Mouse (Mus musculus) right cerebral cortex, postnatal 25 days (tissue): ENCODE measurements around the gene Bbx.

Experiments
- DNase-seq: peaks from one replicate; pipeline ENCODE4 v3.0.0; 2022

Gene Bbx

DNA sequence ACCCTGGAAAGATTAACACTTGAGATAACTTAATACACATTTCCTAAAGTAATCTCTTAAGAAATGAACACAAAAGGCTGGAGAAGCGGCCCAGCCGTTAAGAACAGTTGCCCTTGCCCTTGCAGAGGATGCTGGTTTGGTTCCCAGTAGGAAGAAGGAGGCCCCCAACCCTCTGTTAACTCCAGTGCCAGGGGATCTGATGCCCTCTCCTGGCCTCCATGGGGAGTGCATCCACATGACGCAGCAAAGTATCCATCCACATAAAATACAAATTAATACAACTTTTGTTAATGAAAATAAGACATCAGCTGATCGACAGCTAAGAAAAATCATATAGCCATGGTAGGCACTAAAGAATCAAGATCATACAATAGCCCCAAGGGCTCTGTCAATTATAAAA is 33.6 kb downstream of the Bbx start:
- DNase-seq, result no peak

DNA sequence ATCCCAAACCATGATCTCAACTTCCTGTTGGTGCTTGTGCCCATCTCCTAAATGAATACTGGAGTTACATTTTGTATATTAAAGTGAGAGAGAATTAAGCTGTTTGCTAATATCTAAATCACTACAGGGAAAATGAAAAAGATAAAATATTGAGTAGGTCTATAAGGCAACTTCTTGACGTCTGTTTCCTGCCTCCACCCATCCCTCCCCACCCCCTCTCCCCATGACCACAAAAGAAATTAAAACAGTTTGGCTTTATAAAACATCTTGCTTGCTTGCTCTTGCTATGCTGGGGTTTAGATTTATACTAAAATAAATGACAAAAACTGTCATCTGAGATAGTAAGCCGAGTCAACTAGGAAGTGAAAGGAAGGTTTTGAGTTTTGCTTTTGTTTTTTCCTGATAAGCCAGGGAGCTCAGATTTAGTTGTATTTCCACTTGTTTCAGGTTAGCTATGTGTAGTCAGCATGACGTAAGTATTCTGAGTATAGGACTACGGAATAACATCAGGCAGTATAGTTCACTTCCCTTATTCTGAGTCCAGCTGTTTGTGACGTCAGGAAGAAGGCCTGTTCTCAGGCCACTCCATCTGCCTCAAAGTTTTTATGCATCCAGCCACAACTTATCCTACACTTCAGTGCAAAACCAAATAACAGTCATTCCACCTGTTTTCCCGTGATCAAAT is 36.1 kb downstream of the Bbx start:
- no peak for DNase-seq

DNA sequence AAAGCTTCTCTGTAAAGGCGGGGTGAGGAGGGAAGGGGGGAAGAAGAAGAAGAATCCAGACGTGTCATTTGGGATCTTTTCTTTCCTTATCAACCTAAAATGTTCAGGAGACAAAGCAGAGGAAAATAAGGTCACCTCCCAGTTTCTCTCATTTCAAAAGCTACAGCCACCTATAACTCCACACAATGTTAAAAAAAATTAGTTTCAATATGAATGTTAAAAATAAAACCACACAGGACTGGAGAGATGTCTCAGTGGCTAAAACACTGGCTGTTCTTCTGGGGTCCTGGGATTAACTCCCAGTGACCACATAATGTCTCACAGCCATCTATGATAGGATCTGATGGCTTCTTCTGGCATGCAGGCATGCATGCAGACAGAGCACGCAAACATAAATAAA is 43.7 kb downstream of the Bbx start:
- DNase-seq, result no peak

DNA sequence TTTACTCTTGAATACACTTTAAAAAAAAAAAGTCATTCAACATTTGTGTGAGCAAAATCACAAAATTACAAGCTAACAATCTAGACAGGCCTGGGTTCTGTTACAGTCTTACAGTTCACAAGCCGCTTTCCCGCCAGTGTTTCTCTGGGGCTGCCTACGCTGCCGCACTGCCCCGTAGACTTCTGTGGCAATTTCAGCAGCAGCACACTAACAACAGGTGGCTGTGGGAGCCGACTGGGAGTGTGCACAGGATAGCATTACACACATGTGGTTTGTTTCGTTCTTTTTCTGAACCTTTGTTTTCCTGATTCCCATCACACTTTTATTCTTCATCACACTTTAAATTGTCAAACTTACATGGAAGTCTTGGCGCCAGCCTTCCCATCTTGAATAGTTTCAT is 48.6 kb downstream of the Bbx start:
- no peak for DNase-seq

DNA sequence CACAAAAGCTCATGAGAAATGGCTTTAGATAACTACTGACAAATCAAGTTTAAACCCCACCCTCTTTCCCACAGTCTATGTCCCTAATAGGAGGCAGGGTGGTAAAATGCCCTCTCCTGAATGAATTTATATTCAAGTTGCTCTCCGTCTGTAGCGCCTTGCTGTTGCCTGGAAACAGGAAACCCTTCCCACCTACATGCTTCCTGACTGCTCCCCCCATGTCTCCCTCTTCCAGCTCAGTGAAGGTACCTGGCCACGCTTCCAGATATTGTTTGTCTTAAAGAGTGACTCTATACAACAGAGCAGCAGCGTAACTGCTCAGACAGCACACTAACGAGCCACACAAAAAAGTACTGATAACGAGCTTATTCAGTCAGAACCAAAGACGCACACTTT is 50.8 kb downstream of the Bbx start:
- peak; percentile 18 for DNase-seq

DNA sequence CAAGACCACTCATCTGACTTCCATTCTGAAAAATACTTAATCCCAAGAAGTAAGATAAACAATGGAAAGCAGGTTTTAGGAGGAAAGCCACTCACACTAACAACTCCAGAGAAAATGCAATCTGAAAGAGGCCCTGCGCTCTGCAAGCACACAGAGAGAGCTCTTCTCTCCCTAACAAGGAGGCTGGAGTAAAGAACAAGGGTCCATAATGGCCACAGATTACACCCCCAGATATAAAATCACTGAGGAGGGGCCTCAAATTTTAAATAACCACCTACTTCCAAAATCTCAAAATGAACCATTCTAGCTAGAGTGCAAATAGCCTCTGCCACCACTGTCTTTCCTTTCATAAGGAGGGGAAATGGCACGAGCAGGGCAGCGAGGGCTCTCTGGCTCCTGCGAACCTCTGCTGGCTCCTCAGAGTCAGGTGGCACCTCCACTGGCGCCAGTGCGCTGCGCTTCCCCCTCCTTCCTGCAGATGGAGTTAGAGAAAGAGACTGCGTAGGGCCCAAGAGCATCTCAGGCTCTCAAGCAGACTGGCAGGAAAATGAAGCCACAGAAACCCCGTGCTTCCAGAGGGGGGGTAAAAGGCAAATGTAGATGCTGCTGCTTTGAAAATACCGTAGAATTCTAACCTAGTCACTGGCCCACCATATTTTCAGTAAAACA is 51.4 kb downstream of the Bbx start:
- DNase-seq, result peak; percentile 75

DNA sequence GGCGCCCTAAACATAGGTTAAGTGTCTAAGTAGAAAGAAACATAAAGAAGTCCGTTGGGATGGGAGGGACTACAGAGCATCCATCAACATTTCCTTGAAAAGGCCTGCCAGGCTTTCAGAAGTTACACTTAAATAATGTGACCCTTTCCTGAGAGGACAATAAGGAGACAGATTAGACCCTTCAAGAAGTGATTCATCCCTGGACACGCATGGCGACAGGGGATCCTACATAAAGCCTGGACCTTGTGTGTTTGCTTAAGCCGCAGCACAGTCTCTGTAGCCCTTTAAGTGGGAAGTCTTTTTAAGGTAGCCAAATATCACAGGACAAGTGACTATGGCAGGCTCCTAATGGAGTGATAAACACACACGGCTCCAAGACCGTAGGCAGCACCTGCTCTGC is 52.0 kb downstream of the Bbx start:
- no peak for DNase-seq

DNA sequence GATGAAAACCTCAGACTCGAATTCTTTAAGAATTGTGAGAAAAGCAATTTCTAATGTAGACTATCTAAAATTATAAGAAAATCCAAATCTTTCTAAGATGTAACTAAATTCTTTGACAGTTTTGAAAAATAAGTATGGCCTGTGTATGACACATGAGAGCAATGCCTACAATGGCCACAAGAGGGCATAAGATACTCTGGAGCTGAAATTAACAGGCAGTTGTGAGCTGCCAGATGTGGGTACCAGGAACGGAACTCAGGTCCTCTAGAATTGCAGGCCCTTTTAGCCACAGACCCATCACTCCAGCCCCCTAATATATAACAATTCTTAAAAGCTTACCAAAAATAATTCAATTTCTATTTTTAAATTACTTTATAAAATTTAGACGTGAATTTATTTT is 57.6 kb downstream of the Bbx start:
- DNase-seq, result no peak

DNA sequence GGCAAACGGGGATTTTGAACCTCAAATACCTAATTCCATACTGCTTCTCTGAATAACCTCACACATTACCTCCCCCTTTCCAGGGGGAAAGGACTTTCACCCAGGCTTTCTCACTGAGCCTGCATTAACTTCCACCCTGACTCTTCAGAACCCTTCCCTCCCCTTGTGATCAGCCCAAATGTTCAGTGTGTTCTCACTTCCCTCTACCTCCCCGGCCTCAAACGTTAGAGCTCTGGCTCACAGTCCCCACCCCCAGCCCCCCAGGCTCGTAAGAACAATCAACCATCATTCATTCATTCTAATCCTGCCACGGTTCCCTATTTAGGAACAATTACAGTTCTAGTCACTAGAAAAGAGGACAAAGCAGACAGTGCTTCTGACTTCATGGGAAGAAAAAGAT is 58.5 kb downstream of the Bbx start:
- no peak for DNase-seq

DNA sequence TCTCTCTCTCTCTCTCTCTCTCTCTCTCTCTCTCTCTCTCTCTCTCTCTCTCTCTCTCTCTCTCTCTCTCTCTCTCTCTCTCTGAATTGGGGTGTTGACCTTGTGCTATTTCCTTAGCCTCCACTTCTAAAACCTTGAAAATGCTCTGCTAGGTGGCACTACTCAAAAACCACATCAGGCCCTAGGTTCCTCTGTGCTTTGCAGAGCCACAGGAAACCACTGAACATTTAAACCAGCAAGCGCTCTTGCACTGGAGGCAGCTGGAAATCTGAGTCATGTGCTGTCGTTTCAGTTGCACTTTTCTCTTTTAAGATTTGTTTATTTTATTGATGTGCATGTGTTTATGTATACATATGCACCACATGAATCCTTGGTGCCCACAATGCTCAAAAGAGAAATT is 59.6 kb downstream of the Bbx start:
- DNase-seq, result no peak

DNA sequence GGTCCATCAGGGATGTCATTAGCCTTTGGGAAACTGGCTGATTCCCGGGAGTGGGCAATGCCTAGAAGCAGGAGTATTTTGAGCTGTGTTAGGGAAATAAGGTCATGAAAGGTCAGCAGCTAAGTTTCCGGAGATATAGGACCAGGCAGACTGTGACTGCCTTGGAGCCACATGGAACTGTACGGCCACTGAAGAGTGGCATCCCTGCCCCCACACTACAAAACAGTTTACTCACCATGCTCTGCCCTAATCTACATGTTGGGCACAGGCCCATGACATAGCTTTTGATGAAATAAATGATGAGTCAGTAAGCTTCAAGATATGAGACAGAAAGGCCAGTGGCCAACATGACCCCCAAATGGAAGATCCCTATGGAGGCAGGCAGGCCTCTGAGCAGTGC is 60.7 kb downstream of the Bbx start:
- DNase-seq, result no peak

DNA sequence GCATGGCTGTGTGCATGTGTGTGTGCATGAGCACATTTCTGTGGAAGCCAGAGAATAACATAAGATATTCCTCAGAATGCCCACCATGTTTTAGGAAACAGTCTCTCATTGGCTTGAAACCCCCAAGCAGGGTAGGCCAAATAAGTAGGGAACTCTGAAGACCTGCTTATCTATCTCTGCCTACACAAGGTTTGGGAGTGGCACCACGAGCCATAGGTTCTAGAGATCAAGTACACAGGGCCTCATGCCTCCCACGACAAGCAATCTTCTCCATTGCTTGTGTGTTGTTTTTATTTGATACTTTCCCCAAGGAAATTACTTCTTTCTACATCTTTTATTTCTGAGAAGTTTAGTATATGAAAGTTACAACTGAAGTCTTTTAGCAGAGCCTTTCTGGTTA is 61.8 kb downstream of the Bbx start:
- no peak for DNase-seq

DNA sequence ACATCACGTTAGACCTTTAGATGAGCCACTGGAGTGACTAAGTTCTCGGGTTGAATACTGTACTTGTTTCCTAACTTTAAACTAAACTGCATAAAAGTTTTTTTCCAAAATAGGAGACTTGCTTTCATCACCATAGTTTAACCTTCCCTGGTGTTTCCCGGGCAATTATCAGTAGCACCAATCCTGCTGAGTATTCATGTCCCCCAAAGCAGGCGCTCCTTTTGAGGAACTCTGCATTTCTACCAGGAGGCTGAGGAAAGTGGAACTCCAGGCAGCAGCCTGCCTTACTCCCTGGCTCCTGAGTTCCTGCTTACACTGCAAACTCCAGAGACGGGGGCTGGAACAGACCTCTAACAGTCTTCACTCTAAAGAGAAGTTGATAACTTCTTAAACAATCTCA is 65.6 kb downstream of the Bbx start:
- DNase-seq, result no peak

DNA sequence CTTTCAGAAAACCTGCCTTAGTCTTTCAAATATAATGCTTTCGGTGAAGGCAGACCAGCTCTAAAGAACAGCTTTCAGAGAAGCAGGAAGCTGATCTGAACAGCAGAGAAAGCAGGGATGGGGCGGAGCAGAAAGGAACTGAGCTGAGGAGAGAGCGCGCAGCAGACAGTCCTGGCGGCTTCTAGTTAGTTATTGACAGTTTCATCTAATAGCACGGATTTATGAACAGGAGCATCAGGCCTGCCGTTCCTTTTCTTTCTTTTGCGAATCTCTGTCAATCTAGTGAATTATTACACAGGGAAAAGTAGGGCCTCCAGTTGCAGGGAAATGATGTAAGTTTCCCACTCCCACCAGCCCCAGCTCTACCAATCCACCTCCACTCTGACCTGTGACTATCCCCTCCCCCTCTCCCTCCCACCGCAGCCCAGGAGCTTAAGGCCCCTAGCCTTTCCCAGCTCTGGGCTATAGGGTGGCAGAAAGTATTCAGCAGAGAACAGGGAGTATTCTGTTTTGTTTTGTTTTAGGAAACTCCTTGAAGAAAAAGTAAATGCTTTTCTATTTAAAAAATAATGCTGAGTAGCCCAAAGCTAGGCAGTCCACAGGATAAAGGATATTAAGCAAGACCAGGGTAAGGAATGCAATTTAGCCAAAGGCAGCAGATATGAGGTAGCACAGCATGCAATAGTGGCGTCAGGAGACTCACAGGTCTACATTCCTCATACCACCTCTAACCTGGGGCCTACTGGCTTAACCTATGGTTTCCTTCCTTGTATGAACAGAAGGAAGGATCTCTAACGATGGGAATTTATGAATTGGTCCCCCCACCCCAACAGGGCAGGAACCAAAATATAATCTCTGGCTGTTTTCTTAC is 67.8 kb downstream of the Bbx start:
- DNase-seq, result peak; percentile 43

DNA sequence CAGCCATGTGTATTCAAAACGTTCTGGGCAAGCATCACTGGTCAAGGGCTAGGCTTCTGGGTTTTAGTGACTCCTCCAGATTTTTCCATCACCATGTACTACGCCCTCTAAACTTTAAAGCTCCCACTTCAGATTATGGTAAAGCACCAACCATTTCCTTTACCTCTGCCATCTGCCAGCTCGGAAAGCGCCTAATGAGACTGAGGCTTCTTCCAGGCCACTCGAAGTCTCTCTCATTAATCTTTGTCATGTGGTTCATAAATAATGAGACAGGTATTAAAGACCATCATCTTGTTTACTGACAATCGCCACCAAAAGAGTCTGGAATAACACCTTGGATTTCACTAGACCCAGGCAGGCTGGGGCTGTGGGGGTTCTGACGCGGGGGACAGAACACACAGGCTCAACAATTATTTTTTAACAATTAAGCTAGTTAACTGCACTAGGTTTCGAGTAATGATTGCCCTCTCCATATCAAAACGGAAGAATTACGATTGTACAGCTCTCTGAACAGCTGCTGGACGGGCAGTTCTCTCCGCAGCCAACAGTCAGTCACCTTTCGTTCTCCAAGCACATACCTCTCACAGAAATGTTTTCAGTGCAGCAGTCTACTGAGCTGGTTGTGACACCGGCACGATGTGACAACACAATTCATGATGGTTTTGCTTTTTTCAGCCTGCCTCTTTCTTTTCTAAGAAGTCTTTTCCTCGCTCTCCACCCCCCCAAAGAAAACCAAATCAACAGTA is 68.6 kb downstream of the Bbx start:
- DNase-seq, result no peak

DNA sequence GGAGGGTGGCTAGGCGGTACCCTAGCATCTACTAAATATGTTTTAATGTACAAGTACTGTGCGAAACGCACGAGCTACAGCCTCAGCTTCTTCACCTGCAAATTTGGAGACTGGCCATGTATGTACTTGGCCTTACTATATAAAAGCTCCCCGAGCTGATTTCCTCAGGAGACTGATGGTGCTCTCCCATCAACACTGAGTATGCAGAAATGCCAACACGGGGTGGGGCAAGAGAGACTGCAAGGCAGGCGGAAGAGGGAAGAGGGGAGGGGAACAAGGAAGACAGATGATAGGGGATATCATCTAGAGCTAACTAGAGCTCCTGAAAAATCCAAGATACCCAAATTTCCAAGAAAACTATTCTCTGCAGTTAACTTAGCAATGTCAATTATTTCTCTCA is 71.6 kb downstream of the Bbx start:
- DNase-seq, result no peak

DNA sequence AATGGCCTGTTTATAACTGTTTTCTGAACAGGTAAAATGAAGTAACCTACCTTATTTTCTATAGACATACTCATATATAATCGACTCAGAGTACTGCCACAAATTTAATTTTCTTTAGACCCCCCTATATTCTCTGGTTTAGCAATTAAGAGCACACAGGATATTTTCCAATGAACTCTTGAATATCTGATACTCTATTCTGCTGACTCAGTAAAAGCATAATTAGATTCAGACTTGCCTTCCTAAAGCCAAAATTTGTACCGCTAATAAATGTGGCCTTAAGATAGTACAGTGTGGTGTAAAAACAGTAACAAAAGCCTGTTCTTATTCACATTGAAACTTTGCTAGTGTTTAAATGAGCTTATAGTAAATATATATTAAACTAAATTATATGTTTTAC is 102.5 kb downstream of the Bbx start:
- DNase-seq, result no peak

DNA sequence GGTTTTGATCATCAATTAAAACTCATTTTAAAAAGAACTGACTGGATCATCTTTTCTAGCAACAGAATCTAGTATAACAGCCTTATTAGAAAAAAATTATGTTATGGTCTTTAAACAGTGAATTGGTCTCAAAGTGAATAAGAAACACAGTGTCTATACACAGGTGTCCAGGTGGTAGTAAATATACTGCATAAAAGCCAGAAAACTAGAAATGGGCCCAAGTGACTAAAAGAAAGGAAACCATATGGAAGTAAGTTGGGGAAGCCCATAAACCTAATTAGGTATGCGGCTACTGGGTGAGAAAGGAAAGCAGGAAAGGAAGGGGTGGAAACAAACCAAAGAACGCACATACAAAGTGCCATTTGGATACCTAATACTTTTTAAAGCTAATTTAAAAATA is 107.4 kb downstream of the Bbx start:
- DNase-seq, result no peak

DNA sequence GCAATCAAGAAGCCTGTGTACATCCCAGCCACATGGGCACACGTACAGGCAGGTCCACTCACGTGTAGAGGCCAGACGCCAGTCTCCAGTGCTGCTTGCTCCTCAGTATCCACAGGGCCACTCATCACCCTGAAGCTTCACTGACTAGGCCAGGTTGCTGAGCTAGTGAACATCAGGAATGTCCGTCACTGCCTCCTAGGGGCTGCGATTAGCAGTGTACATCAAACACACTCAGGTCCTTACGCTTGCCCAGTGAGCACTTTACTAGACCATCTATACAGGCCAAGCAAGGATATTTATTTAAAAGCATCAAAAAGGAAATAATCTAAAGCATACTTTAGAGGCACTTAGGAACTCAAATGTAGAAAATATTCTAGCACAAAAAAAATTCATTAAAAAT is 107.9 kb downstream of the Bbx start:
- DNase-seq, result no peak

DNA sequence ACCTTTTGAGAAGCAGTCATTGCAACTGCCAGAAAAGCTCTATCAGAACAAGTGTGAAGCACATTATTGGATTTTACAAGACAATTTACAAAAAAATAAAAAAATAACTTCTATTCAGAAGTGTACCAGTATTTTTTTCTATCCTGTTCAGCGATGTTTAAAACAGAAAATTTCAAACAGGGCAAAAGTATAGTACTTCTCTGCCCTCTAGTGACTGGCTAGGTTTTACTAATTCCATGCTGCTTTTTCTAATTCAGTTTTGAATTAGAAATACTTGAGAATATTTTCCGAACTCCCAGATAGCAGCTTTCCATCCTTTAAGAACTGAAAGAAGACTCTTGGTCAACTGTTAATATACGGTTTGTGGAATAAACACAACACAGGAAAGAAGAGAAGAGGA is 110.8 kb downstream of the Bbx start:
- no peak for DNase-seq

DNA sequence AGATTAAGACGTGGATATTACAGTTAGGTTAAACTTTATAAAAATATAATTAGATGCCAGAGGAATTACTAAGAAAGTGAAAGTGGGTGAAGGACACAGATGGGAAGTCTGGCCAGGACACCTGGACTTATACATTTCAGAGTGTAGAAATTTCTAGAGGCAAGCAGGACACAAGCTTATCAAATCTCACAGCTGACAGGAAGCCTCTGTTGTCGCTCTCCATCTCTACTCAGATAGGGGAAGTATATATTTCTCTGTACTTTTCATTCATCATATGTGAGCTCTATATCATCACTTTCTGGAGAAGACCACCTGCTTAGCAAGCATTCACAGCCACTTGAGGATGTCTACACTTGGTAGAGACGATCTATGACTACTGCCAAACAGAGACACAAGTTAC is 113.9 kb downstream of the Bbx start:
- no peak for DNase-seq

DNA sequence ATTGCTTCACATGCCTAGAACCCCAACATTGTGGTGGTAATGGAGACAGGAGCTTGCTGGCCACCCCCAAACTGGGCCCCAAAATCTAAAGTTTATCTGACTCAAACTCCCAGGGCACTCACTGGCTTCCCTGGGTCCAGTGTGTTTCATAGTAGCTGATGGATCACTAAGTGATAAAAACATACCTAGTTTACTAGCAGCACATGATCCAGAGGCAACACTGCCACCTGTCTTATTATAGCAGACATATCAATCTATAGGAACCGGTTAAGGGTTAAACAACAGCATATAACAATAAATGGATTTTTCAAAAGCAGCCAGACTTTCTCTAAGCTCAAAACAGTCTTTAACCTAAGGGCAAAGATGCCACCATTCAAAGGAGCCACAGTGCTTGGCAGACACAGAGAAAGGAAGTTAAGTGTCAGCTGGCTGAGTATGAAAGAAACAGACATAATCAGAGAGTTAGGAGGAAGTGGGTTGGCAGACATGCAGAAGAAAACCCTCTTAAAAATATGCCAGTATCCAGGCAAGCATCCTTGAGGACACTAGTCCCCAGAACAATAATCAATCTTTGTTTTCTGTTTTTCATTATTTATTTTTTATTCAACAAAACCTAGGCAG is 116.7 kb downstream of the Bbx start:
- no peak for DNase-seq

DNA sequence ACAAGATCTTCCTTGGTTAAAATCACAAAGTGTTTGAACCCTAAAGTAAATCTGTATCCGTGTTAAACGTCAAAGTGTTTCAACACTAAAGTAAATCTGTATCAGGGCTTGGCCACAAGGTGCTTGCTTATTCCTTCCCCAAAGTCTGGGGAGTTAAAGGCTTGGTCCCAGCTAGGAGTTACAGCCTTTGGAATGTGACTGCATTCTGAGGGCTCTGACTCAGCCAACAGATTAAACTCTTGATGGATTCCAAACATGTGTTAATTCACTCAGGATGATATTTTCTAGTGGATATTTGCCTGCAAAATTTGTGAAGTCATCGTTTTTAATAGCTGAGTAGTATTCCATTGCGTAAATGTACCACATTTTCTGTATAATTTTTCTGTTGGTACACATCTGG is 120.6 kb downstream of the Bbx start:
- DNase-seq, result no peak
